ENCODE assay signal across 11 mouse cellular contexts in the genomic region with DNA sequence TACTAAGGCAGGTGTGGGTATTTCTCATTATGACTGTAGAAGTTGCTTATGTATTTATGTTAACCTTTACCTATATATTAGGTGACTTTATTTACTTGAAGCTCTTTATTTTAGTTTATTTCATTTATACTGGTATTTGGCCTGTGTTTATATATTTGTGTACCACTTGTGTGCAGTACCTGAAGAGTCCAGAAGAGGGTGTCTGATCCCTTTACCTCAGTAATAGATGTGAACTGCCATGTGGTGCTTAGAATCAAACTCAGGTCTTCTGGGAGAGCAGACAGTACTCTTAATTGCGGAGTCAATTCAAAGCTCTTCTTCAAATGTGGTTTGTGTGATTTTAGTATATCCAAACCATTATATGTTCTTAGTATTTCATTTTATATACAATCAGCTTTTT. TPM values are rescaled to one million over a fixed set of nuclear protein-coding genes. Genes with fewer than 3 reads are reported as not detected.
DNase-seq lines count a peak whose midpoint lies in the region; ATAC-seq and TF ChIP-seq lines count a peak whose summit lies in the region.
"Had no signal": no experiment of that assay in that cellular context is flagged by ENCODE, and none has a peak within 500 bp of the region (broad histone marks: within the 10 kb centered on the region; RNA-seq: fewer than 3 reads in every experiment).

No protein-coding gene starts in this region.

- no peak overlapping the region for H3K4me2 ChIP-seq in hindbrain, postnatal 0 days (ENCODE audit: low read depth, low read length)
- H3K4me2 ChIP-seq in hindbrain, embryonic 13.5 days: no peak overlapping the region
- no peak overlapping the region for H3K4me2 ChIP-seq in midbrain, embryonic 11.5 days
- H3K4me2 ChIP-seq in midbrain, embryonic 16.5 days (ENCODE audit: low read length): no peak overlapping the region
- H3K4me2 ChIP-seq: heart, embryonic 15.5 days had no signal

- no peak for ATAC-seq in hindbrain, postnatal 0 days
- ATAC-seq in hindbrain, embryonic 13.5 days (ENCODE audit: low FRiP score): no peak
- ATAC-seq in midbrain, embryonic 11.5 days (ENCODE audit: low FRiP score): no peak
- ATAC-seq in midbrain, embryonic 16.5 days: no peak
- peak; percentile 73; the same call in 1 of the 2 replicates for ATAC-seq in erythroblast, adult 5-6 weeks (replicated peaks; ENCODE audit: low FRiP score, poor library complexity, severe bottlenecking)

- H3K27me3 ChIP-seq in hindbrain, postnatal 0 days (ENCODE audit: insufficient read depth, low read length): no peaks in the 10 kb centered on the region
- H3K27me3 ChIP-seq in hindbrain, embryonic 13.5 days: no peaks in the 10 kb centered on the region
- no peaks in the 10 kb centered on the region for H3K27me3 ChIP-seq in midbrain, embryonic 11.5 days (ENCODE audit: control insufficient read depth, insufficient read depth, low read length)
- no peaks in the 10 kb centered on the region for H3K27me3 ChIP-seq in midbrain, embryonic 16.5 days (ENCODE audit: control insufficient read depth, insufficient read depth, low read depth, low read length)
- H3K27me3 ChIP-seq: heart, embryonic 15.5 days had no signal

- H3K9ac ChIP-seq in hindbrain, postnatal 0 days (replicated peaks; ENCODE audit: low read length): no peak overlapping the region
- no peak overlapping the region for H3K9ac ChIP-seq in hindbrain, embryonic 13.5 days
- no peak overlapping the region for H3K9ac ChIP-seq in midbrain, embryonic 11.5 days (ENCODE audit: low read length)
- H3K9ac ChIP-seq in midbrain, embryonic 16.5 days (ENCODE audit: low read depth, low read length): no peak overlapping the region
- H3K9ac ChIP-seq: heart, embryonic 15.5 days had no signal

- H3K36me3 ChIP-seq in hindbrain, postnatal 0 days (ENCODE audit: insufficient read depth, low read length): 0 out of 2 replicates have a peak, but pooled peaks cover 3% of the 10 kb centered on the region
- peaks cover 10% of the 10 kb centered on the region for H3K36me3 ChIP-seq in hindbrain, embryonic 13.5 days
- H3K36me3 ChIP-seq in midbrain, embryonic 11.5 days (ENCODE audit: control insufficient read depth, insufficient read depth, low read length): 0 out of 2 replicates have a peak, but pooled peaks cover 5% of the 10 kb centered on the region
- H3K36me3 ChIP-seq in midbrain, embryonic 16.5 days (ENCODE audit: control insufficient read depth, insufficient read depth, low read length): no peaks in the 10 kb centered on the region; the same call in none of the 2 replicates

- H3K4me3 ChIP-seq in hindbrain, postnatal 0 days (ENCODE audit: low read length): no peak overlapping the region
- no peak overlapping the region for H3K4me3 ChIP-seq in hindbrain, embryonic 13.5 days
- H3K4me3 ChIP-seq in midbrain, embryonic 11.5 days (ENCODE audit: low read depth, low read length): no peak overlapping the region
- no peak overlapping the region for H3K4me3 ChIP-seq in midbrain, embryonic 16.5 days (ENCODE audit: low read depth, low read length)
- H3K4me3 ChIP-seq: heart, embryonic 15.5 days had no signal

- H3K4me1 ChIP-seq in hindbrain, postnatal 0 days (ENCODE audit: insufficient read depth, low read length): no peaks in the 10 kb centered on the region
- no peaks in the 10 kb centered on the region for H3K4me1 ChIP-seq in hindbrain, embryonic 13.5 days (replicated peaks)
- no peaks in the 10 kb centered on the region for H3K4me1 ChIP-seq in midbrain, embryonic 11.5 days (ENCODE audit: control insufficient read depth, insufficient read depth, low read length)
- H3K4me1 ChIP-seq in midbrain, embryonic 16.5 days (ENCODE audit: control insufficient read depth, insufficient read depth, low read length): no peaks in the 10 kb centered on the region

- no peak overlapping the region for H3K27ac ChIP-seq in hindbrain, postnatal 0 days
- no peak overlapping the region for H3K27ac ChIP-seq in hindbrain, embryonic 13.5 days
- no peak overlapping the region for H3K27ac ChIP-seq in midbrain, embryonic 11.5 days (ENCODE audit: low read depth, low read length)
- H3K27ac ChIP-seq in midbrain, embryonic 16.5 days (ENCODE audit: low read length): no peak overlapping the region
- H3K27ac ChIP-seq: heart, embryonic 15.5 days had no signal

- H3K9me3 ChIP-seq in hindbrain, postnatal 0 days (ENCODE audit: low read length): no peaks in the 10 kb centered on the region
- no peaks in the 10 kb centered on the region for H3K9me3 ChIP-seq in hindbrain, embryonic 13.5 days
- no peaks in the 10 kb centered on the region for H3K9me3 ChIP-seq in midbrain, embryonic 11.5 days (ENCODE audit: control insufficient read depth, low read length)
- H3K9me3 ChIP-seq in midbrain, embryonic 16.5 days (replicated peaks; ENCODE audit: control insufficient read depth, low read length, poor library complexity, severe bottlenecking): no peaks in the 10 kb centered on the region
- H3K9me3 ChIP-seq: heart, embryonic 15.5 days had no signal

- DNase-seq in hindbrain, postnatal 0 days (ENCODE audit: low spot score): peak; percentile 14
- peak; percentile 73 for DNase-seq in midbrain, embryonic 11.5 days (ENCODE audit: low spot score, missing footprints)
- DNase-seq in ES-CJ7 (ENCODE audit: low read depth, low spot score): peak; percentile 54
- DNase-seq in left cerebral cortex, adult 8-10 months (ENCODE audit: low spot score in 2 of 2): no peak
- no peak for DNase-seq in heart, adult 8-10 months (ENCODE audit: low spot score)
- DNase-seq: kidney, postnatal 4 days; lung, postnatal 14 days had no signal

- TF ChIP-seq CTCF in hindbrain, postnatal 0 days (IDR thresholded peaks at IDR 0.05; ENCODE audit: low read depth): peak; percentile 40

- WGBS in hindbrain, postnatal 0 days: 100% methylated on average over 1 of the region's 1 CpGs
- WGBS in hindbrain, embryonic 13.5 days: 97% methylated on average over 1 of the region's 1 CpGs
- 98% methylated on average over 1 of the region's 1 CpGs for WGBS in midbrain, embryonic 11.5 days
- 100% methylated on average over 1 of the region's 1 CpGs for WGBS in midbrain, embryonic 16.5 days

RNA-seq across cellular contexts. Expression of gene Tlk2, which starts 35.6 kb away (rescaled TPM):
- 43.3 and 50.4 TPM in 2 replicates for total RNA-seq in hindbrain, postnatal 0 days (2014; rRNA removed)
- 15.1 and 15.9 TPM in 2 replicates for polyA plus RNA-seq in hindbrain, postnatal 0 days (2015; fragmentation: Nextera tagmentation; extraction: Ambion mirVana)
- 18.1 and 20.1 TPM in 2 replicates for polyA plus RNA-seq in hindbrain, embryonic 13.5 days (2015; fragmentation: Nextera tagmentation; extraction: Ambion mirVana)
- 29.4 and 33.1 TPM in 2 replicates for polyA plus RNA-seq in midbrain, embryonic 11.5 days (2014; fragmentation: Nextera tagmentation; extraction: Ambion mirVana)
- 18.7 and 19.7 TPM in 2 replicates for polyA plus RNA-seq in midbrain, embryonic 16.5 days (2015; fragmentation: Nextera tagmentation; extraction: Ambion mirVana)
- total RNA-seq in erythroblast, adult 5-6 weeks (2015; ENCODE audit: low replicate concordance): 27.2 and 36.3 TPM in 2 replicates
- total RNA-seq in erythroblast, adult 5-6 weeks (2017; ENCODE audit: low replicate concordance): 67.6 and 70.0 TPM in 2 replicates
- 10 to 100 TPM; 50.9 to 60.5 (median 59.1) TPM for total RNA-seq in left cerebral cortex, adult 8-10 months (2022)
- 10 to 100 TPM; 33.2 to 46.4 (median 38.5) TPM for total RNA-seq in heart, adult 8-10 months (2022)

Comparison
In these comparisons a context has a peak if more than half of its experiments do, and no peak if none do; other contexts are left out.
1. DNase-seq: peak in hindbrain, postnatal 0 days (single experiment), midbrain, embryonic 11.5 days (single experiment) and ES-CJ7 (single experiment); none in left cerebral cortex, adult 8-10 months (0 of 2) and heart, adult 8-10 months (single experiment).